Mouse (Mus musculus) left cerebral cortex, adult 8-10 months (tissue): Measurements from ENCODE around the gene Scoc. TPM values are rescaled to one million over a fixed set of nuclear protein-coding genes. Genes with fewer than 3 reads are reported as not detected.
A peak's percentile ranks its signal among the peaks of the same experiment; 100 is the strongest.
"Not testable (repeated sequence)": the region's sequence is repeated elsewhere in the genome, so short reads cannot be mapped to it uniquely, and the experiment has no call there.

ENCODE experiments used
- DNase-seq, 2 experiments: peaks; one replicate each; pipeline ENCODE4 v3.0.0; 2022; ENCODE audit warnings: low spot score in 2 of 2
- total RNA-seq, 4 experiments: library from RNA; stranded (reverse); gene quantifications; 2 replicates each; pipeline ENCODE4 v1.2.4; 2022

Scoc gene
- total RNA-seq = 100 to 1,000 TPM; 198 to 226 (median 211) TPM

GRCm38 (mm10) chr8:83458222-83458621 is at the start of gene Scoc:
Gene Scoc (minus strand): TSS chr8:83458391.
- no peak for DNase-seq

- no peak for DNase-seq
These were observed 1.4 kb upstream of the Scoc start for GRCm38 (mm10) chr8:83459606-83460005.

- DNase-seq = no peak
These were observed 1.1 kb downstream of the Scoc start for GRCm38 (mm10) chr8:83457121-83457520.

GRCm38 (mm10) chr8:83451056-83451455 is 7.1 kb downstream of the Scoc start:
- DNase-seq = no peak

- no peak for DNase-seq
These were observed 8.2 kb downstream of the Scoc start for GRCm38 (mm10) chr8:83449960-83450359.

- DNase-seq = no peak
These were observed 15.2 kb downstream of the Scoc start for GRCm38 (mm10) chr8:83443052-83443400.

- peak; percentile 85 to 97 for DNase-seq
These were observed 15.7 kb downstream of the Scoc start for GRCm38 (mm10) chr8:83442243-83443051.

- peak in 1 of 2 experiments; percentile 8 for DNase-seq
These were observed 16.4 kb downstream of the Scoc start for GRCm38 (mm10) chr8:83441656-83442242.

GRCm38 (mm10) chr8:83437077-83437476 is 21.1 kb downstream of the Scoc start:
- no peak for DNase-seq

- DNase-seq = no peak
These were observed 29.1 kb downstream of the Scoc start for GRCm38 (mm10) chr8:83429071-83429524.

GRCm38 (mm10) chr8:83428621-83429020 is 29.6 kb downstream of the Scoc start:
- DNase-seq = not testable (repeated sequence)

GRCm38 (mm10) chr8:83426949-83427348 is 31.2 kb downstream of the Scoc start:
- DNase-seq = no peak

- DNase-seq = no peak
These were observed 32.0 kb downstream of the Scoc start for GRCm38 (mm10) chr8:83426104-83426759.

- no peak for DNase-seq
These were observed 33.0 kb downstream of the Scoc start for GRCm38 (mm10) chr8:83425202-83425601.

- DNase-seq = no peak
These were observed 35.0 kb downstream of the Scoc start for GRCm38 (mm10) chr8:83423032-83423825.

- DNase-seq = no peak
These were observed 36.8 kb downstream of the Scoc start for GRCm38 (mm10) chr8:83421354-83421753.

- DNase-seq = no peak
These were observed 39.2 kb downstream of the Scoc start for GRCm38 (mm10) chr8:83418805-83419516.

- DNase-seq = no peak
These were observed 40.2 kb downstream of the Scoc start for GRCm38 (mm10) chr8:83417970-83418369.

GRCm38 (mm10) chr8:83416878-83417277 is 41.3 kb downstream of the Scoc start:
- DNase-seq = no peak

- no peak for DNase-seq
These were observed 49.7 kb downstream of the Scoc start for GRCm38 (mm10) chr8:83408496-83408895.

- no peak for DNase-seq
These were observed 51.4 kb downstream of the Scoc start for GRCm38 (mm10) chr8:83406836-83407235.
